Mouse (Mus musculus) left cerebral cortex, adult 8-10 months (tissue): ENCODE data around the gene Acly. TPM values are rescaled to one million over a fixed set of nuclear protein-coding genes. Genes with fewer than 3 reads are reported as not detected.
A peak's percentile ranks its signal among the peaks of the same experiment; 100 is the strongest.
"Not testable (repeated sequence)": the region's sequence is repeated elsewhere in the genome, so short reads cannot be mapped to it uniquely, and the experiment has no call there.

Experiments used
- DNase-seq, 2 experiments: peaks; one replicate each; pipeline ENCODE4 v3.0.0; 2022; ENCODE audit warnings: low spot score in 2 of 2
- total RNA-seq, 4 experiments: library from RNA; stranded (reverse); gene quantifications; 2 replicates each; pipeline ENCODE4 v1.2.4; 2022

Gene Acly
- total RNA-seq, 4 experiments from 2014 or later, result 150 to 164 (median 156) TPM

- no peak for DNase-seq
Observed at GRCm38 (mm10) chr11:100546955-100547354, 19.2 kb upstream of the Acly start.

- no peak for DNase-seq
Observed at GRCm38 (mm10) chr11:100545746-100546085, 17.9 kb upstream of the Acly start.

DNA sequence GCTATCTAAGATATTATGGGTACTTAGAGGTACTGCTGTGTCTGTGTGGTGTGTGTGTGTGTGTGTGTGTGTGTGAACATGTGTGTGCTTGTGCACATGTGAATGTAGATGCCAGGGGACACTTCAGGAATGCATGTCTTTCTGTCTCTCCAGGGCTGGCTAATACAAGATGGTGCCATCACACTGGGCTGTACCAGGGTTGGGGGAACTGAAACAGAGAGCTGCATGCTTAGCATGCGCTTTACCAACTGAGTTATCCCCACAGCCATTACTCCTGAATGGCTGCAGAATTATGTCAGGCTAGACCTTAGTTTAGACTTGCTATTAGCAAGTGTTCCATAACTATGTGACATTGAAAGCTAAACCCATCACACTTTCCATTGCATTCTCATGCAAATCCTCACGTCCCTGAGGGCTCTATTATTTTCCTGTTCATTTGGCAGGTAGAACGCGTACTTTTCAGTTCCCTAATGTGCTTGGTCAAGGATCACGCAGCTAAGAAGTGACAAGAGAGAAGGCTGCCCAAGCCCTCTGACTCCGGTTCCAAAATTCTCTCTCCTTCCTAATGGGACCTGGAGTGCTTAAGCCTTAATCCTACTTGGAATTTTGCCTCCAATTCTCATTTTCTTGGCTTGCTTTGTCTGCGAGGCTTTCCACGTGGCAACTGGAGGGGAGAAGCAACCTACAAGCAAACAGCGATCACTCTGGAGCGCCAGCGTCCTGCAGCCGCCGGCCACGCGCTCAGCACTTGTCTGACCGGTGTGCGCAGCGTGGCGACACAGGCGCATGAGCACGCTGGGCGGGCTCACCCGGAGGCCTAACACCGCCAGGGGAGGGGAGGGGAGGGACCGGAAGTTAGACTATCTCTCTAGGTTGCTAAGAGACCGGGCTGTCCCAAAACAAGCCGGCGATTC is 17.3 kb upstream of the Acly start, which contains the start of gene Ttc25:
Ttc25 (plus strand) TSS at position 776 of the 914 bp plus-strand sequence.
- peak; percentile 47 to 84 for DNase-seq

DNA sequence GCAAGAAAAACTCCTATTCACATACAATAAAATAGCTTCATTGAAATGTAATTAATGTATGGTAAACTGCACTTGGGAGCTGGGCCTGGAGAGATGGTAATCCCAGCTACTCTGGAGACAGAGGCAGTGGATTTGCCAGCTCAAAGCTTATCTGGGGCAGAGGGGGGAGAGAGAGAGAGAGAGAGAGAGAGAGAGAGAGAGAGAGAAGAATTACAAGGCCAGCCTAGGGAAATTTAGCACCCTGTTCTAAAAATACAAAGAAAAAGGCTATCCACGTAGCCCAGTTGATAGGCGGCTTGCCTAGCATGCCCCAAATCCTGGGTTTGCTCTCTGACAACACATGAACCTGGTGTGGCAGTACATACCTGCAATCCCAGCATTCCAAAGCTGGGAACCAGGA is 13.8 kb upstream of the Acly start:
- no peak for DNase-seq

DNA sequence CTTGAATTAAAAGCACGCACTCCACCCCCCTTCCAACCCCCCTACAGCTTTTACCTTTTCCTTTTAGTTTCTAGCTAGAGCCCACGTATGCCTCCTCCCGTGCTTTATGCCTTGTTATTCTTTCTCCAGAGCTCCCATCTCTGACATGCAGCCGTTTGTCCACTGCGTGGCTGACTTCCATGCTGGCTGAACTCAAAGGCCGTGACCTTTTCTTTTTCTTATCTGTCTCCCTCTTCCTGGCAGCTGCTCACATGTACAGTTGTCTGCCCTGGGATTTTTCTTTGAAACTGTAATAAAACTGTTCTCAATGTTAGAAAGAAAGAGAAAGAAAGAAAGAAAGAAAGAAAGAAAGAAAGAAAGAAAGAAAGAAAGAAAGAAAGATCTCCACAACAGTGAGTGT is 13.2 kb upstream of the Acly start:
- DNase-seq, result no peak

- DNase-seq, result no peak
Observed at GRCm38 (mm10) chr11:100536466-100536865, 8.7 kb upstream of the Acly start.

GRCm38 (mm10) chr11:100535996-100536395 is 8.2 kb upstream of the Acly start:
- DNase-seq, result no peak

DNA sequence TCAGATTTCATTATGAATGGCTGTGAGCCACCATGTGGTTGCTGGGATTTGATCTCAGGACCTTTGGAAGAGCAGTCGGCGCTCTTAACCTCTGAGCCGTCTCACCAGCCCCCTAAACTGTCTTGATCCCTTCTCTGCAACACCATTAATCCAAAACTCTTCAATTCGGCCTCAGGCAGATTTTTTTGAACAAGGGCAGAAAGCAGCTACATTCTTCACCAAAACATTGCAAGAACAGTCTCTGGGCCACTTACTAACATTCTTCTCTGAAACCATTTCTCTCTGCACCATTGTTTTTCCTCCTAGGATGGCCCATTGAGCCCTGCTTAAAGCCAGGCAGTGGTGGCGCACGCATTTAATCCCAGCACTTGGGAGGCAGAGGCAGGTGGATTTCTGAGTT is 7.0 kb upstream of the Acly start:
- DNase-seq, result not testable (repeated sequence)

DNA sequence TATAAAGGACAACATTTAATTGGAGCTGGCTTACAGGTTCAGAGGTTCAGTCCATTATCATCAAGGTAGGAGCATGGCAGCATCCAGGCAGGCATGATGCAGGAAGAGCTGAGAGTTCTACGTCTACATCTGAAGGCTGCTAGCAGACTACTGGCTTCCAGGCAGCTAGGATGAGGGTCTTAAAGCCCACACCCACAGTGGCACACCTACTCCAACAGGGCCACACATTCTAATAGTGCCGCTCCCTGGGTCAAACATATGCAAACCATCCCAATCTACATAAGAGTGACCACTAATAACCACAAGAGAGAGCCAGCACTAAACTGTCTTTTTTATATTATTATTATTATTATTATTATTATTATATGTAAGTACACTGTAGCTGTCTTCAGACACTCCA is 6.6 kb upstream of the Acly start:
- not testable (repeated sequence) for DNase-seq

GRCm38 (mm10) chr11:100533871-100534270 is 6.1 kb upstream of the Acly start:
- no peak for DNase-seq

DNA sequence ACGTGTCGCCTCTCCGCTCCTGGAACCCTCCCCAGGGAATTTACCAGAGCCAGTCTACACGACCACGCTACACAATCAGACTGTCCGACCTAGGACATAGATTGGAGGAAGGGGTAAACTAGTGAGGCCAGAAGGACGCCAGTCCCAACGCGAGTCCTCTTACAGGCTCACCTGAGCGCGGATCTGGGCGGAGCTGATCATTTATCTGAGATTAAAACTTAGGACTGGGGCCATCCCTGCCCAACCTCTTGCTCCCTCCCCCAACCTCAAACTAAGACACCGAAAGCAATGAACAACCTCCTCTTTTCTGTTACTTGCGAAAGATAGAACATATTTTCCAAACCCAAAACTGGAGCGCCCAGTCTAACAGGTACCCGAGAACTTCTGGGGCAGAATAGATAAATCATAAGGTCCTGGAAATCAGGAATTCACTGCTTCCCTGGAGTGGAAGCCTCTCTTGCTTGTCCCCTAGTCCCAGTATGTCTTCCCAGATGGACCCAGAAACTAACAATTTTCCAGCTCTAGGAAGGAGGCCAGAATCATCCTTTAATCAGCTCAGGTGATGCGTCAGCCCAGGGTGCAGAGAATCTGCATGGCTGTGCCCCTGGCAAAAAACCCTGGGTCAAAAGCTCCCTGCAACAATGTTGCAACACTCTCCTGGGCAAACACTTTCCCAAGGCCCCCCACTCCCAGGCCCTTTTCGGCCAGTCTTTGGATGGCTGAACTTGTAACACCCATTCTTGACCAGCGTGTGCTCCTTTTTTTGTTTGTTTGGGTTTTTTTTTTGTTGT is 770 bp upstream of the Acly start:
- DNase-seq, result no peak

DNA sequence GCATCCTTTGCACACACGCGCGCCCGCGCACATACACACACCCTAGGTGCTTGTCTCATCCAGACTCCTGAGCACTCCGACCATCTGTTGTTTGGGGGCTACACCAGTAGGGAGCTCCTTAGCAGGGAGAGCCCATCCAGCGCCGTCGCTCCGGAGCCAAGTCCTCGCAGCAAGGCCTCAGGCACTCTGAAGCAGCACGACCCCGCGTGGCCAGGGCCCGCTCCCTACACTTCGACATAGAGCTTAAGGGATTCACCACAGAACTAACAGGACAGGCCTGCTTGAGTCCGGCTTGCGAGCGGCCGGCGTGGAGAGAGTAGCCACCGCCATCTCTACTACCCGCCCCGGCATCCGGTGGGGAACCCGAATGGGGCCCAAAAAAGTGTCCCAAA is 738 bp downstream of the Acly start:
- peak; percentile 42 to 67 for DNase-seq

- no peak for DNase-seq
Observed at GRCm38 (mm10) chr11:100526052-100526816, 1.6 kb downstream of the Acly start.

GRCm38 (mm10) chr11:100524987-100525630 is 2.7 kb downstream of the Acly start:
- no peak for DNase-seq

GRCm38 (mm10) chr11:100524358-100524757 is 3.4 kb downstream of the Acly start:
- no peak for DNase-seq

GRCm38 (mm10) chr11:100520838-100521237 is 7.0 kb downstream of the Acly start:
- no peak for DNase-seq

- DNase-seq, result no peak
Observed at GRCm38 (mm10) chr11:100519188-100519587, 8.6 kb downstream of the Acly start.

- no peak for DNase-seq
Observed at GRCm38 (mm10) chr11:100518188-100518591, 9.6 kb downstream of the Acly start.

- no peak for DNase-seq
Observed at GRCm38 (mm10) chr11:100516291-100516690, 11.5 kb downstream of the Acly start.

DNA sequence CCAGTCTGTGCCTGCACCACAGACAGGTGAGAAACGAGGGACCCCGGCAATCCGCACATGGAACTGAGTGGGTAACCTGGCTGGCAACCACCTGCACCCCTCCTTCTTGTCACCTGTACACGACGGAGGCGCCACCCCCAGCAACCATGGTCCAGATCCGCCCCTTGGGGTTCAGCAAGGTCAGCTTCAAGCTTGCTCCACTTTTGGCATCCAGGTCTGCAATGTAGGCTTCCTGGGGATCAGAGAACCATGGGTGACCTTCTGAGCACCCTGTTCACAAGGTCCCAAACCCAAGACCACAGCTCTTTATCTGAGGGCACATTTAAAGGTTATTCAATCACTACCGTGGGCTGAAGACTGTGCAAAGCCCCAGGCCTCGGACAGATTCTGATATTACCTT is 12.0 kb downstream of the Acly start:
- no peak for DNase-seq

DNA sequence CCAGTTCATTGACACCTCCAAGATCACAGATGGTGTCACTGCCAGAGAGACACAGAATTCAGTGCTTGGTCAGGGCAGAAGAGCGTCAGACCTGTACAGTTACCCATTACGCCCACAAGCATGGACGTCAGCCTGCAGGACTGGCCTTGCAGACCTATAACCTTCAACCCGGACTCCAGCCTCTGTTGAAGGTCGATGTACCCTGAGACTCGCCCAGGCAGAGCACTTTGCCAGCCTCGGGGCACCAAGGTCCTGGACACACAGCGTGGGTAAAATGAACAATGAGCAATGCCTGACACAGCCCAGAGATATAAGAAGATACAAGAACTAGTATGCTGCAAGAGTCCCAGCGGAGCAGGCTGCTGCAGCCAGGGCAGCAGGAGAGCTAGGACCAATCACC is 12.7 kb downstream of the Acly start:
- no peak for DNase-seq
